Mouse (Mus musculus) spleen, postnatal 10 days (tissue): ENCODE data around the gene Fah.

Experiments used
- DNase-seq, 2 experiments: peaks; one replicate each; pipeline ENCODE4 v3.0.0; 2021 to 2022; ENCODE audit warnings: low spot score in 2 of 2

Fah gene

GRCm38 (mm10) chr7:84594917-84595303 is 11.6 kb downstream of the Fah start:
- DNase-seq = no peak

GRCm38 (mm10) chr7:84594087-84594916 is 12.2 kb downstream of the Fah start:
- DNase-seq = peak; percentile 29 to 38

GRCm38 (mm10) chr7:84591347-84591746 is 15.2 kb downstream of the Fah start:
- no peak for DNase-seq

GRCm38 (mm10) chr7:84590622-84591021 is 15.9 kb downstream of the Fah start:
- no peak for DNase-seq

GRCm38 (mm10) chr7:84587101-84587783 is 19.3 kb downstream of the Fah start:
- DNase-seq = no peak

GRCm38 (mm10) chr7:84586360-84587100 is 20.0 kb downstream of the Fah start:
- DNase-seq = no peak

- no peak for DNase-seq
Observed at GRCm38 (mm10) chr7:84585086-84585485, 21.4 kb downstream of the Fah start.

GRCm38 (mm10) chr7:84579769-84580168 is 26.8 kb downstream of the Fah start:
- no peak for DNase-seq

- DNase-seq = no peak
Observed at GRCm38 (mm10) chr7:84578841-84579240, 27.7 kb downstream of the Fah start.

- no peak for DNase-seq
Observed at GRCm38 (mm10) chr7:84577034-84577433, 29.5 kb downstream of the Fah start.

GRCm38 (mm10) chr7:84566200-84566599 is 40.3 kb downstream of the Fah start:
- DNase-seq = no peak

- DNase-seq = no peak
Observed at GRCm38 (mm10) chr7:84564236-84564635, 42.3 kb downstream of the Fah start.

GRCm38 (mm10) chr7:84560500-84560899 is 46.0 kb downstream of the Fah start:
- DNase-seq = no peak

GRCm38 (mm10) chr7:84557332-84557731 is 49.2 kb downstream of the Fah start:
- no peak for DNase-seq

- DNase-seq = no peak
Observed at GRCm38 (mm10) chr7:84555294-84555693, 51.2 kb downstream of the Fah start.

- no peak for DNase-seq
Observed at GRCm38 (mm10) chr7:84551472-84551871, 55.0 kb downstream of the Fah start.

- no peak for DNase-seq
Observed at GRCm38 (mm10) chr7:84546667-84547066, 59.9 kb downstream of the Fah start.

GRCm38 (mm10) chr7:84544946-84545345 is 61.6 kb downstream of the Fah start:
- no peak for DNase-seq
